Mouse (Mus musculus) stomach, postnatal 0 days (tissue): ENCODE measurements around the gene Cadps2.
A peak's percentile ranks its signal among the peaks of the same experiment; 100 is the strongest.

Experiments used
- CTCF ChIP-seq: IDR thresholded peaks from 2 replicates; pipeline ENCODE4 v1.5.1; 2016; ENCODE audit warnings: antibody characterized with exemption, low read depth, mild to moderate bottlenecking, moderate library complexity
- EP300 ChIP-seq: optimal IDR thresholded peaks from 2 replicates; pipeline ENCODE3; 2016; ENCODE audit warnings: antibody characterized with exemption

DNA sequence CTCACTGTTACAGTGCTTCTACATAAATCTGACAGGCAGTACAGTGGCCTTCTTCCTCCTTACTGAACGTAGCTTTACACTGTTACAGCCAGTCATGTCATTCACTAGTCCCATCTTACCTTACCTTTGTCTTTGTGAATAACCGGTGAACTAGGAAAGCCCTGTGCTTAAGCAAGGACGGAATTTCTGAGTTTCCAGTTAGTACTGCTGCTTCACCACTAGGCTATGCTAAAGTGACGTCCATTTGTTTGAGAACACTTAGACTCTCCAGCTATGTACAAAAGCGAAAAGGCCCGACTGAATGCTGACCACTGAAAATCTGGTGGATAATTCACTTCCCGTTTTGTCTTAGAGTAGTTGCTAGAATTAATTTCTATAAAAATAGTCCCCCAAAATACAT is 347.4 kb downstream of the Cadps2 start:
- TF ChIP-seq EP300, result no peak
- peak; percentile 89 for TF ChIP-seq CTCF
